Mouse (Mus musculus) left cerebral cortex, postnatal 25 days (tissue): ENCODE results near the gene Mlxipl. TPM values are rescaled to one million over a fixed set of nuclear protein-coding genes. Genes with fewer than 3 reads are reported as not detected.

ENCODE experiments used
- DNase-seq, 2 experiments: peaks; one replicate each; pipeline ENCODE4 v3.0.0; 2022; ENCODE audit warnings: low spot score in 2 of 2, mixed read lengths in 1 of 2
- intact Hi-C: fragments of 180-260 bp; cut with DNase I; formaldehyde crosslinking; loops from one replicate; pipeline ENCODE4 v1.15.1; 2025
- total RNA-seq, 2 experiments: library from RNA; stranded (reverse); gene quantifications; 2 replicates each; pipeline ENCODE4 v1.2.3; 2021

The Mlxipl gene
- total RNA-seq, 2 experiments from 2014 or later = 4.6 to 5.7 TPM

- intact Hi-C loops = loop anchor here (2.0 to 5.0 kb wide), 3 partner anchors 69 to 109 kb away; partner anchors contain the start of genes Abhd11, Baz1b and Tbl2
Measured at GRCm38 (mm10) chr5:135077564-135078481, 11.9 kb upstream of the Mlxipl start, which contains the start of gene Vps37d. Gene Vps37d (minus strand): TSS chr5:135078266.

GRCm38 (mm10) chr5:135078482-135078810, 11.2 kb upstream of the Mlxipl start:
- DNase-seq = no peak
- intact Hi-C loops = loop anchor here (5.0 kb wide), 2 partner anchors 69 to 109 kb away; partner anchors contain the start of genes Baz1b and Tbl2

More at GRCm38 (mm10) chr5:135077564-135078481, 11.9 kb upstream of the Mlxipl start, which contains the start of gene Vps37d:
- DNase-seq = peak; percentile 91 to 93

DNA sequence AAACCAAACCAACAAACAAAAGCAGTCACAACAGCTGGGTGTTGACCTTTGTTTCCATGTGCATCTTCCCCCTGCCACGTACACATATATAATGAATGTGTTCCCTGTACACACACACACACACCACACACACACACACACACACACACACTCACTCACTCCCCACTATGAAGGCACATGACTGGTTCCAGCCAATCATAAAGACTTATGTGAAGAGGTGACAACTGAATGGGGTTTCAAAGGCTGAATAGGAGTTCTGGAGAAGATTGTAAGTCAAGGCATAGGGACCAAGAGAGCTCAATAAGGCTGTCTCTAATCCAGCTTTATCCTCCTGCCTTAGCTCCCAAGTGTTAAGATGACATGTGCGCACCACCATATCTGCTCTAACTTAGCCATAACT, 10.1 kb upstream of the Mlxipl start:
- no peak for DNase-seq
- intact Hi-C loops = loop anchor here (5.0 kb wide), 2 partner anchors 68 to 108 kb away; partner anchors contain the start of genes Baz1b and Tbl2

DNA sequence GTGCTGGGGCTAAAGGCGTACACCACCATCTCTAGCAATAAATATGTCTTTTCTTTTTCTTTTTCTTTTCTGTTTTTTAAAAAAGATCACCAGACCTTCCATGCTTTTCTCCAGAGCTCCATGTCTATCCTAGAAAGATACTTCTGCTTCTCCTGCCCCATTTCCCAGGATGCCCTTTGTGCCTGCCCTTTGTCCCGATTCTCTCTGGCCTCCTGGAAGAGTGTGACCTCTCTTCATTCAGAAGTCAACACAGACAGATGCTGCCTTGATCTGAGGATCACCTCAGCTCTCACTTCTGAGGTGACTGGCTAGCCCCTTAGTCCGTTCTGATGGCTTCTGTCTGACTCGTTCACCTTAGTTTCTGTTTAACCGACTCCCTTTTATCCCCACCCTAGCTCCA, 9.2 kb upstream of the Mlxipl start:
- DNase-seq = no peak
- intact Hi-C loops = no loop called here

DNA sequence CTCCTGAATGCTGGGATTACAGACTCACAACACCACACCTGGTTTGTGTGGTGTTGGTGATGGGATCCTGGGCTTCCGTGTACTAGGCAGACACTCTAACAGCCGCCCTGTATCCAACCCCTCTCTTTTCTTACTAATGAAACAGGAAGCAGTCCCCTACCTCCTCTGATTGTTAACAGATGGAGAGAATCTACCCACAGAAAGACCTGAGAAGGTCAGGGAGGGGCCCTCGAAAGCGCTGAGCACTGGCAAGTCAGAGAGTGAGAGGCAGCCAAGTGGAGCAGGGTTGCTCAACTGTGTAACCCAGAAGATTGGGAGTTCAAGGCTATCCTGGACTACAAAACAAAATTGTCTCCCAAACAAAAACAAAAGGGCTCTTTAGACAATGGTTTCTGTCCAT, 2.8 kb upstream of the Mlxipl start:
- intact Hi-C loops = no loop called here
- no peak for DNase-seq

GRCm38 (mm10) chr5:135100981-135101380, 11.3 kb downstream of the Mlxipl start:
- DNase-seq = no peak
- intact Hi-C loops = no loop called here

DNA sequence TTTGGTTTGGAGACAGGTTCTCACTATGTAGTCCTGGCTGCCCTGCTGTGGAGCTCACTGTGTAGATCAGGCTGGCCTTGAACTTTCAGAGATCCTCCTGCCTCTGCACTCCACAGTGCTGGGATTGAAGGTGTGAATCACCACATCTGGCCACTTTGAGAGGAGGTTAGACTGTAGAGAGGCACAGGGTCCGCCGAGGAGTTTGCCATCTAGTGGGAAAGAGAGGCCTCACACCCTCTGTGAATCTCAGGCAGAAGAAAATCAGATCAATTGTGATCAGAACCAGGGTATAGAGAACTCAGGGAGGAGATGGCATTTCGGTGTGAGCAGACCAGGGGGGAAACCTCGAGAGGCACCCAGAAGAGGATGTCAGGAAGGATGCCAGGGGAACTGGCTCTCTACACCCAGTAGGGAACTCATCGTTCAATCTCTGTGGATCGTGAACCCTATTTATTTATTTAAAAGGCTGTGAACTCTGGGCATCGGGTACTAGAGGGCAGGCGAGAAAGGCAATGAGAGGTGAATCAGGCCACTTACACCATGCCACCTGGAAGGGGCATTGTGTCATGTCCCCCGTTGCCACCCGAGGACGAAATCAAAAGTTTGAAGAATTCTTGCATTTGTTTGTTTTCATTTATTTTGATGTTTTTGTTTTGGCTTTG, 14.4 kb downstream of the Mlxipl start:
- DNase-seq = no peak
- intact Hi-C loops = no loop called here

- peak; percentile 49 to 65 for DNase-seq
- intact Hi-C loops = no loop called here
Measured at GRCm38 (mm10) chr5:135106758-135107256, 17.1 kb downstream of the Mlxipl start.

- peak; percentile 8 to 25 for DNase-seq
- intact Hi-C loops = no loop called here
Measured at GRCm38 (mm10) chr5:135107521-135108501, 18.1 kb downstream of the Mlxipl start.

GRCm38 (mm10) chr5:135109017-135109416, 19.3 kb downstream of the Mlxipl start:
- DNase-seq = no peak
- intact Hi-C loops = no loop called here

GRCm38 (mm10) chr5:135109426-135109825, 19.7 kb downstream of the Mlxipl start:
- intact Hi-C loops = no loop called here

DNA sequence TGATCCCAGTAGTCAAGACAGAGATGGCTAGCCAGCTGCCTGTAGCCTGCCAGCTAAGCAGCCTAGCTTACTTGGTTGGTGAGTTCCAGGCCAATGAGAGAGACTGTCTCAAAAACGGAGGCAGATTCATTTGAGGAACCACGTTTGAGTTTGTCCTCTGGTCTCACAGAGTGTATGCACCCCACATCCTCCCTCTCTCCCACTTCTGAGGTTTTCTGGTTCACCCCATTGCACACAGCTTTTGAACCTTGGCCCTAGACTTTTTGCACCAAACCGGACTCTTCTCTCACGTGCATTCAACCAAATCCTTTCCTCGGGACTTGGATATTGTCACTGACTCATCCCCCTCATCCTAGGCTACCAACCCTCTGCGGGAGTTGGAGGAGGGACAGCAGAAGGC, 20.3 kb downstream of the Mlxipl start:
- no peak for DNase-seq

More at GRCm38 (mm10) chr5:135109426-135109825, 19.7 kb downstream of the Mlxipl start:
- no peak for DNase-seq

GRCm38 (mm10) chr5:135113782-135114181, 24.1 kb downstream of the Mlxipl start:
- no peak for DNase-seq
- intact Hi-C loops = no loop called here

More for the DNA sequence above, 20.3 kb downstream of the Mlxipl start:
- intact Hi-C loops = no loop called here

- DNase-seq = no peak
- intact Hi-C loops = no loop called here
Measured at GRCm38 (mm10) chr5:135115241-135115640, 25.6 kb downstream of the Mlxipl start.

DNA sequence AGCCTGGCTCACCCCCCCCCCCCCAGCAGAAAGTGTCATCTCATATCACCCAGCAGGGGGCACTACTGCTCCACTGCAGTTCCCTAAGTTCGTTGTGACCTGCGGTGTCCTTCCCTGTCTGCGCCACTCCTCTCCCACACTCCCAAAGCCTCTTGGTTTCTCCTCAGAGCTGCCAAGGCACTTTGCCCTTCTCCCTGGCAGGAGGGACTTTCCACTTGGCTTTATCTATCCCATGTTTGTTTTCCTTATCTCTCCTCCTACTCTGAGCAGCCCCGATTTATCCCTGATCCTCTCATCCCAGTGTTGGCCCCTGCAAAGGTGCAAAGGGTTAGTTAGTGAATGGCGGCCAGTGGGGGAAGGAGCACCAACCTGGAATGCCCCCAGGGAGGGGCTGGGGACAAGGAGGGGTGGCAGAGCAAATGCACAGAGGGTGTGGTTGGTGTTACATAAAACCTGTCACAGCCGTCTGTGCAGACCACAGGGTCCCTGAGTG, 28.9 kb downstream of the Mlxipl start:
- intact Hi-C loops = loop anchor here (1.0 to 2.0 kb wide), 2 partner anchors 73 to 168 kb away; no protein-coding TSS in a partner anchor
- DNase-seq = peak; percentile 27 to 47

DNA sequence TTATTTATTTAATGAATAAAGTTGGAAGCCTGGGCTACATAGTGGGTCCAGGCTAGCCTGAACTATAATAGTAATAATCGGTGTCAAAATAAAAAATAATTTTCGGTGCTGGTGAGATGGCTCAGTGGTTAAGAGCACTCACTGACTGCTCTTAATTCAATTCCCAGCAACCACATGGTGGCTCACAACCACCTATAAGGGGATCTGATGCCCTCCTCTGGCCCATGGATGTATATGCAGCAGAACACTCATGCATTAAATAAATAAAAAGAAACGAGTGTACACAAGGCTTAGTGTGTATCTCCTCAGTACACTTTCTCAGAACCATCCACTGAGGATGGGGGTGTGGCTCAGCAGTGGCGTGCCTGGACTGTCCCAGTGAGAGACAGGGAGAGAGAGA, 31.1 kb downstream of the Mlxipl start:
- intact Hi-C loops = no loop called here
- DNase-seq = no peak

GRCm38 (mm10) chr5:135126121-135126520, 36.4 kb downstream of the Mlxipl start:
- peak in 1 of 2 experiments; percentile 42 for DNase-seq
- intact Hi-C loops = loop anchor here (5.0 kb wide), 1 partner anchor 226 kb away; the partner anchor contains the start of genes Fkbp6 and Trim50

DNA sequence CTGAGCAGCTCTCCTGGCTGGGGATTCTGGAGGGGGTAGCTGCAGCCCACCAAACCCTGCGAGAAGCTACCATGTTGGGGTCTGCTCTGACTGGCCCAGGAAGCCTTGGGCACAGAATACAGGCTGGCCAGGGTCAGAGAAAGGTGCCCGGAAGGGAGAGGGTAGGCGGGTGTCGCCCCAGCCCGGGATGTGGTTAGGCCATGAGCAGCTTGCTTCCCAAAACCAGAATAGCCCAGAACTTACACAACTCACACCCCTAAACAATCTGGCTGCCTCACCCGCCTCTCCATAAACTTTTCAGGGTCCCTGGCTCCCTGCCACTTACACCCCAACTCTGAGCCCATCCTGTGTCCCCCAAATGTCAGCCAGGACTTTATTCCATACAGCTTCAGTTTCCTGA, 38.0 kb downstream of the Mlxipl start:
- DNase-seq = no peak
- intact Hi-C loops = loop anchor here (5.0 kb wide), 1 partner anchor 225 kb away; the partner anchor contains the start of genes Fkbp6 and Trim50

DNA sequence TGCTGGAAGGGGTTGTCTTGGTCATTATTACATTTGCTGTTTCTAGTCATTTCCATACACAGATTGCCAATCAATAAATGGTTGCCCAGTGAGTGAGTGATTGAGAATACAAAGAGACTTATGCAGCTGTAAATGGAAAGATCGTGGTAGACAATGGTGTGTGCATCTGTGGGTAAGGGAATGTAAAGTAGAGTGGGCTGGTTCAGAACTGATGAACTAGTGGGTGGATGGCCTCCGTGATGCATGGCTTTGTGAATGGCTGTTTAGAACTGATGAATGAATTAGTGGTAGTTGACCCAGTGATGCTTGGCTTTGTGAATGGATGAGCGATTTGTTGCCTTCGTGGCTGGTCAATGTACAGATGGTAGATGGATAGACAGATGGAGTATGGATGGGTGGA, 40.1 kb downstream of the Mlxipl start:
- intact Hi-C loops = loop anchor here (5.0 kb wide), 1 partner anchor 223 kb away; the partner anchor contains the start of genes Fkbp6 and Trim50
- DNase-seq = no peak
